Mouse (Mus musculus) megakaryocyte-erythroid progenitor cell, adult 5-6 weeks (primary cell): Measurements from ENCODE around the gene Wdtc1. TPM values are rescaled to one million over a fixed set of nuclear protein-coding genes. Genes with fewer than 3 reads are reported as not detected.

ENCODE experiments used
- total RNA-seq, 2 experiments: library from RNA; stranded (forward) in 1 of 2; stranded (reverse) in 1 of 2; fragments of 200-1000, 215-1000 nt in 1 of 2; fragments of >200 nt in 1 of 2; fragmentation: Nextera tagmentation in 1 of 2; gene quantifications; 2 replicates each; pipeline ENCODE4 v1.2.3; 2014 to 2017

The Wdtc1 gene
- total RNA-seq, 2 experiments from 2014 or later = 8.0 to 18.6 TPM

Other genes starting within 250 kb of the Wdtc1 start
- gene Wasf2, start 223.0 kb downstream of the Wdtc1 start, total RNA-seq (2014; fragmentation: Nextera tagmentation) = 66.5 and 75.9 TPM in 2 replicates
- gene Wasf2, start 223.0 kb downstream of the Wdtc1 start, total RNA-seq (2017) = 16.7 and 27.7 TPM in 2 replicates
- not detected in 2 replicates for gene Cd164l2, start 141.3 kb downstream of the Wdtc1 start, total RNA-seq (2014; fragmentation: Nextera tagmentation)
- gene Cd164l2, start 141.3 kb downstream of the Wdtc1 start, total RNA-seq (2017) = not detected in 2 replicates
- not detected in 2 replicates for gene Gpr3, start 140.9 kb downstream of the Wdtc1 start, total RNA-seq (2014; fragmentation: Nextera tagmentation)
- not detected in 2 replicates for gene Gpr3, start 140.9 kb downstream of the Wdtc1 start, total RNA-seq (2017)
- gene Map3k6, start 112.7 kb downstream of the Wdtc1 start, total RNA-seq (2014; fragmentation: Nextera tagmentation) = 10.6 and 15.9 TPM in 2 replicates
- gene Map3k6, start 112.7 kb downstream of the Wdtc1 start, total RNA-seq (2017) = 6.9 and 7.0 TPM in 2 replicates
- gene Sytl1, start 90.4 kb downstream of the Wdtc1 start, total RNA-seq (2014; fragmentation: Nextera tagmentation) = 0.44 and 1.6 TPM in 2 replicates
- gene Sytl1, start 90.4 kb downstream of the Wdtc1 start, total RNA-seq (2017) = 1.9 TPM in 1 of 2 replicates, not detected in the other
- gene Tmem222, start 75.7 kb downstream of the Wdtc1 start, total RNA-seq (2014; fragmentation: Nextera tagmentation) = 38.1 and 66.4 TPM in 2 replicates
- gene Tmem222, start 75.7 kb downstream of the Wdtc1 start, total RNA-seq (2017) = 18.2 and 19.2 TPM in 2 replicates
- 31.8 and 33.1 TPM in 2 replicates for gene Slc9a1, start 16.2 kb upstream of the Wdtc1 start, total RNA-seq (2014; fragmentation: Nextera tagmentation)
- 5.8 and 13.7 TPM in 2 replicates for gene Slc9a1, start 16.2 kb upstream of the Wdtc1 start, total RNA-seq (2017)
- not detected in 2 replicates for gene Tent5b, start 126.7 kb upstream of the Wdtc1 start, total RNA-seq (2014; fragmentation: Nextera tagmentation)
- gene Tent5b, start 126.7 kb upstream of the Wdtc1 start, total RNA-seq (2017) = 0.28 TPM in 1 of 2 replicates, not detected in the other
- not detected in 2 replicates for gene Trnp1, start 145.1 kb upstream of the Wdtc1 start, total RNA-seq (2014; fragmentation: Nextera tagmentation)
- gene Trnp1, start 145.1 kb upstream of the Wdtc1 start, total RNA-seq (2017) = 3.9 TPM in 1 of 2 replicates, not detected in the other
- not detected in 2 replicates for gene Kdf1, start 165.5 kb upstream of the Wdtc1 start, total RNA-seq (2014; fragmentation: Nextera tagmentation)
- gene Kdf1, start 165.5 kb upstream of the Wdtc1 start, total RNA-seq (2017) = not detected in 2 replicates
- 250 and 258 TPM in 2 replicates for gene Nudc, start 192.5 kb upstream of the Wdtc1 start, total RNA-seq (2014; fragmentation: Nextera tagmentation)
- gene Nudc, start 192.5 kb upstream of the Wdtc1 start, total RNA-seq (2017) = 271 and 301 TPM in 2 replicates
- not detected in 2 replicates for gene Nr0b2, start 199.9 kb upstream of the Wdtc1 start, total RNA-seq (2014; fragmentation: Nextera tagmentation)
- not detected in 2 replicates for gene Nr0b2, start 199.9 kb upstream of the Wdtc1 start, total RNA-seq (2017)
- 1.2 and 6.2 TPM in 2 replicates for gene Gpatch3, start 221.3 kb upstream of the Wdtc1 start, total RNA-seq (2014; fragmentation: Nextera tagmentation)
- gene Gpatch3, start 221.3 kb upstream of the Wdtc1 start, total RNA-seq (2017) = 16.9 and 29.6 TPM in 2 replicates
- gene Gpn2, start 230.9 kb upstream of the Wdtc1 start, total RNA-seq (2014; fragmentation: Nextera tagmentation) = 16.0 and 20.9 TPM in 2 replicates
- gene Gpn2, start 230.9 kb upstream of the Wdtc1 start, total RNA-seq (2017) = 19.5 and 29.3 TPM in 2 replicates
- gene Sfn, start 248.7 kb upstream of the Wdtc1 start, total RNA-seq (2014; fragmentation: Nextera tagmentation) = 1.7 and 2.7 TPM in 2 replicates
- 1.3 and 2.0 TPM in 2 replicates for gene Sfn, start 248.7 kb upstream of the Wdtc1 start, total RNA-seq (2017)